Mouse (Mus musculus): ENCODE measurements around the gene Aqp2.

Aqp2 gene

GRCm38 (mm10) chr15:99618595-99618994 lies 39.7 kb downstream of the Aqp2 start:
- no peak for DNase-seq (ENCODE audit: low spot score in 2 of 2)

- DNase-seq (ENCODE audit: low spot score in 2 of 2) = no peak
These were observed 41.0 kb downstream of the Aqp2 start for GRCm38 (mm10) chr15:99619821-99620220.

- DNase-seq (ENCODE audit: low spot score in 2 of 2) = no peak
These were observed 43.2 kb downstream of the Aqp2 start for GRCm38 (mm10) chr15:99622063-99622462.

- no peak for DNase-seq (ENCODE audit: low spot score in 2 of 2)
These were observed 52.8 kb downstream of the Aqp2 start for GRCm38 (mm10) chr15:99631618-99632017.
